Mouse (Mus musculus) heart, embryonic 11.5 days (tissue): ENCODE measurements around the gene Xbp1. TPM values are rescaled to one million over a fixed set of nuclear protein-coding genes. Genes with fewer than 3 reads are reported as not detected.

Source experiments
- ATAC-seq: fragments of 200-750 bp; cut with Nextera tagmentation; replicated peaks from 2 replicates; pipeline ENCODE4 v1.8.0; 2017; ENCODE audit warnings: moderate library complexity; ENCODE audit not compliant: insufficient number of reproducible peaks, low FRiP score, low TSS enrichment
- H3K27ac ChIP-seq: fragments of 300-500 bp; sonication (generic); 2 replicates; pipeline ENCODE4 v1.5.1; 2014; ENCODE audit warnings: mild to moderate bottlenecking, low read depth, low read length
- H3K27me3 ChIP-seq: fragments of 300-500 bp; sonication (generic); 2 replicates; pipeline ENCODE4 v1.6.1; 2014; ENCODE audit warnings: mild to moderate bottlenecking, low read length, mixed read lengths; ENCODE audit not compliant: control insufficient read depth, insufficient read depth
- H3K36me3 ChIP-seq: fragments of 300-500 bp; sonication (generic); 2 replicates; pipeline ENCODE4 v1.6.1; 2014; ENCODE audit warnings: mild to moderate bottlenecking, low read length, moderate library complexity, mixed read lengths; ENCODE audit not compliant: control insufficient read depth, insufficient read depth
- H3K4me1 ChIP-seq: fragments of 300-500 bp; sonication (generic); 2 replicates; pipeline ENCODE4 v1.6.1; 2014; ENCODE audit warnings: low read length; ENCODE audit not compliant: control insufficient read depth, insufficient read depth
- H3K4me2 ChIP-seq: fragments of 300-500 bp; sonication (generic); 2 replicates; pipeline ENCODE4 v1.6.1; 2014; ENCODE audit warnings: mild to moderate bottlenecking, moderate library complexity
- H3K4me3 ChIP-seq: fragments of 300-500 bp; sonication (generic); 2 replicates; pipeline ENCODE4 v1.5.1; 2014; ENCODE audit warnings: low read depth, low read length
- H3K9ac ChIP-seq: fragments of 300-500 bp; sonication (generic); 2 replicates; pipeline ENCODE4 v1.6.1; 2014; ENCODE audit warnings: mild to moderate bottlenecking, low read depth, low read length, moderate library complexity
- H3K9me3 ChIP-seq: fragments of 300-500 bp; sonication (generic); replicated peaks from 2 replicates; pipeline ENCODE4 v1.6.1; 2016; ENCODE audit warnings: low read length; ENCODE audit not compliant: control insufficient read depth
- WGBS: fragments of 180-500 bp; shearing (Covaris S2); extraction: QIAGEN DNeasy Blood & Tissue Kit; methylation state at CpG from one replicate; pipeline ENCODE4 v1.1.7; 2014; ENCODE audit not compliant: insufficient replicate concordance; 5-methylcytosine and 5-hydroxymethylcytosine counted together
- polyA plus RNA-seq: library from polyadenylated mRNA; unstranded; fragments of >200 nt; fragmentation: Nextera tagmentation; extraction: Ambion mirVana; gene quantifications from 2 replicates; pipeline ENCODE4 v1.2.1, GENCODE M21; 2014

The Xbp1 gene
- polyA plus RNA-seq, 1 experiment from 2014 or later, result 141 TPM

DNA sequence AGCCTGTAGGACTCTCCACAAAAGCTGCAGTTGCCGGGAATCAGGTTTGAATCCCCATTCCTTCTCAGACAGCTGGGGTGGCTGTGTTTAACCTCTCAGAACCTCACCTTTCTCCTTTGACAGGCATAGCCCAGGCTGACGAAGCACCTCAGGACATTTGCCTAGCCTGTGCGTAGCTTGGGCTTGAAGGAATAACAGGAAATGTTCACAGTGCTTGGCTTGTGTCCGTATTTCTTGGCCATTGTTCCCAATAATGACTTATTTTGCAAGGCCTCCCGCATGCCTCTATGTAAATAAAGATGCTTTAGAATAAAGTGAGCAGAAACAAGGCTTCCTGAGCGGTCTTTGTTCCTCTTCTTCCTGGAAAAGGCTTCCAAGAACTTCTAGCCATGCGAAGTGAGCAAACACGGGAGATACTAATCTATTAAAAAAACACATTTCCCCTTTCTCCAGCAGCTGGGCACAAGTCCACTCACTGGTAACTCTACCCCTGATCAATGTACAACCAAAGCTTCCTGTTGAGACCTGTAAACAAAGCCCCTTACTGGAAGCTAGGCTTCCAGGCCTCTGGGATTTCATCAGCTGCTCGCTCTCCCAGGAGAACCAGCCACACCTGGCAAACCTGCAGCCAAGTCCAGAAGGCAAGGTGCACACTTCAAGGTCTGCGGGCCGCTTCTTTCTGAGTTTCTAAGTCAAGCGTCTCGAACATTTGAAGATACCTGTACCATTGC, 21.4 kb upstream of the Xbp1 start:
- H3K27ac ChIP-seq, result no peak overlapping the region
- no peaks in the 10 kb centered on the region for H3K36me3 ChIP-seq
- H3K9ac ChIP-seq, result no peak overlapping the region
- no peaks in the 10 kb centered on the region for H3K9me3 ChIP-seq
- H3K4me1 ChIP-seq, result no peaks in the 10 kb centered on the region
- no peak overlapping the region for H3K4me2 ChIP-seq
- no peak overlapping the region for H3K4me3 ChIP-seq
- no peak for ATAC-seq
- WGBS, result 69% methylated on average over 13 of the region's 13 CpGs
- H3K27me3 ChIP-seq, result no peaks in the 10 kb centered on the region

GRCm38 (mm10) chr11:5499961-5500644, 20.4 kb upstream of the Xbp1 start:
- H3K36me3 ChIP-seq, result no peaks in the 10 kb centered on the region
- WGBS, result 75% methylated on average over 11 of the region's 11 CpGs
- no peak overlapping the region for H3K4me3 ChIP-seq
- H3K4me2 ChIP-seq, result no peak overlapping the region
- H3K9me3 ChIP-seq, result no peaks in the 10 kb centered on the region
- H3K27me3 ChIP-seq, result no peaks in the 10 kb centered on the region
- H3K9ac ChIP-seq, result no peak overlapping the region
- H3K27ac ChIP-seq, result no peak overlapping the region
- no peaks in the 10 kb centered on the region for H3K4me1 ChIP-seq
- ATAC-seq, result no peak

- no peaks in the 10 kb centered on the region for H3K27me3 ChIP-seq
- ATAC-seq, result no peak
- H3K4me1 ChIP-seq, result no peaks in the 10 kb centered on the region
- no peaks in the 10 kb centered on the region for H3K9me3 ChIP-seq
- H3K4me2 ChIP-seq, result no peak overlapping the region
- no peak overlapping the region for H3K27ac ChIP-seq
- WGBS, result 77% methylated on average over 13 of the region's 13 CpGs
- no peaks in the 10 kb centered on the region for H3K36me3 ChIP-seq
- H3K9ac ChIP-seq, result no peak overlapping the region
- H3K4me3 ChIP-seq, result no peak overlapping the region
Measured at GRCm38 (mm10) chr11:5500903-5501741, 19.3 kb upstream of the Xbp1 start.

GRCm38 (mm10) chr11:5502351-5503051, 18.0 kb upstream of the Xbp1 start:
- Histone ChIP-seq H3K4me2 (no peak overlapping the region), H3K27me3 (no peaks in the 10 kb centered on the region), H3K27ac (no peak overlapping the region), H3K9ac (no peak overlapping the region), H3K9me3 (no peaks in the 10 kb centered on the region), H3K4me3 (no peak overlapping the region), H3K4me1 (no peaks in the 10 kb centered on the region), H3K36me3 (no peaks in the 10 kb centered on the region)
- WGBS, result 78% methylated on average over 10 of the region's 10 CpGs
- ATAC-seq, result no peak

DNA sequence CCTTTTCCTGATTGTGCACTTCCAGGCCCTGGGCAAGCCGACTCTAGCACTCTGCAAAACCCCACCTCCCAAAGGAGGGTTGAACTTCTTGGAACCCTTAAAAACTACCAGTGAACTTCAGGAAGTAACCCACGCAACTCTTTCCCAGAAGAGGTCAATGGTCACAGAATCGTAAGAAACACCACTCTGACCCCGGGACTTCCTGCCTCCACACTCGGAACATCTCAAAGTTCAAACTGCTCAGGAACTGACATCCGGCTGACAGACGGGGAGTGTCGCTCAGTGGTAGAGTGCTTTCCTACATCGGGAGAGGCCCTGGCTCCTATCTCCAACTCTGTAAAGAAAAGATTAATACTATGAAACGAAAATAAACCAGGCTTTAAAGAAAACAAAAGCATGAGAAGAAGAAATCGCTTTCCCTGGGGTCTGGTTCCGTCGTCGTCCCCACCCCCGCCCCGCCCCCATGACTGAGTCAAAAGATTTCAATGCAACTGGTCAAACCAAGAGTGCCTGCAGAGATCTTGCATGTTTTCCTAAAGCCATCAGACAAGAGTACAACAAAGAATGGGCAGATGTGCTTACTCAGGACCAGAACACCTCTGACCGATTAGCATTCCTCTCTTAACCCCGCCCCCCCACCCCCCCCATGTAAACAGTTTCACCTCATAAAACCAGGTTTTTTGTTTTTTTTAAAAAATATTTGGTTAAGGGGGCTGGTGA, 14.4 kb upstream of the Xbp1 start:
- peak overlapping the region; percentile 29; the same call in 1 of the 2 replicates for H3K9ac ChIP-seq
- no peak; the same call in 1 of the 2 replicates for ATAC-seq

GRCm38 (mm10) chr11:5509215-5510098, 11.0 kb upstream of the Xbp1 start:
- no peak overlapping the region for H3K4me2 ChIP-seq
- H3K4me3 ChIP-seq, result no peak overlapping the region
- H3K36me3 ChIP-seq, result no peaks in the 10 kb centered on the region
- H3K9me3 ChIP-seq, result no peaks in the 10 kb centered on the region
- no peak for ATAC-seq
- H3K9ac ChIP-seq, result no peak overlapping the region
- no peak overlapping the region for H3K27ac ChIP-seq
- peaks cover 3% of the 10 kb centered on the region; the same call in 1 of the 2 replicates for H3K4me1 ChIP-seq
- WGBS, result 76% methylated on average over 8 of the region's 8 CpGs
- H3K27me3 ChIP-seq, result no peaks in the 10 kb centered on the region

More for the DNA sequence above, 14.4 kb upstream of the Xbp1 start:
- H3K27ac ChIP-seq, result peak overlapping the region; percentile 36; the same call in 1 of the 2 replicates
- H3K36me3 ChIP-seq, result no peaks in the 10 kb centered on the region
- no peaks in the 10 kb centered on the region for H3K9me3 ChIP-seq
- H3K4me1 ChIP-seq, result peaks cover 3% of the 10 kb centered on the region; the same call in 1 of the 2 replicates
- 11% methylated on average over 18 of the region's 18 CpGs for WGBS
- H3K4me3 ChIP-seq, result peak overlapping the region; percentile 31
- H3K4me2 ChIP-seq, result peak overlapping the region; percentile 54
- H3K27me3 ChIP-seq, result no peaks in the 10 kb centered on the region

DNA sequence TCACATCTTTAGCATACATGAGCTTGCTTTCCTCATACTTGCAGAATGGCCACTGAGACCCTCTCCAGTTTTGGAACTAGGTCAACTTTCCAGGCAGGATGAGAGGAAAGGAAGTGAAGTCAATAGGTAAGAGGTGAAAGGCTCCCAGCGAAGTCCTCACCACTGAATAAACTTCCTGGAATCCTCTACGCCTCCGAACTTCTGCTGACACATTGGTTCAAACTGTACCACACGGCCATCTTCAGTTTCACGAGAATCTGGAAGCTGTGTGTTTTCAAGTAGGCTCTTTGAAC, 10.4 kb upstream of the Xbp1 start:
- 69% methylated on average over 5 of the region's 5 CpGs for WGBS

More for the DNA sequence above, 10.4 kb upstream of the Xbp1 start:
- Histone ChIP-seq H3K27me3 (no peaks in the 10 kb centered on the region), H3K4me2 (no peak overlapping the region), H3K9ac (no peak overlapping the region), H3K27ac (no peak overlapping the region), H3K36me3 (no peaks in the 10 kb centered on the region), H3K4me3 (no peak overlapping the region), H3K9me3 (no peaks in the 10 kb centered on the region), H3K4me1 (peaks cover 3% of the 10 kb centered on the region; the same call in 1 of the 2 replicates)
- ATAC-seq, result no peak
